In genomic region chr7:109807616-109808485, GRCm38 (mm10) we compare ENCODE assay signal across 18 mouse cellular contexts. TPM values are rescaled to one million over a fixed set of nuclear protein-coding genes. Genes with fewer than 3 reads are reported as not detected.
DNase-seq lines count a peak whose midpoint lies in the region; ATAC-seq lines count a peak whose summit lies in the region.
"Had no signal": no experiment of that assay in that cellular context is flagged by ENCODE, and none has a peak within 500 bp of the region (broad histone marks: within the 10 kb centered on the region; RNA-seq: fewer than 3 reads in every experiment).

No protein-coding gene starts in this region.

- H3K4me1 ChIP-seq in heart, embryonic 13.5 days = peaks cover 34% of the 10 kb centered on the region

- H3K9ac ChIP-seq in heart, embryonic 13.5 days = peak overlapping the region; percentile 47; the same call in 1 of the 2 replicates
- H3K9ac ChIP-seq: neural tube, embryonic 13.5 days had no signal

- H3K4me2 ChIP-seq in heart, embryonic 13.5 days = no peak overlapping the region
- H3K4me2 ChIP-seq: neural tube, embryonic 13.5 days had no signal

- WGBS in heart, embryonic 13.5 days = 63% methylated on average over 8 of the region's 8 CpGs

- ATAC-seq in heart, embryonic 13.5 days (ENCODE audit: extremely low read depth, insufficient number of reproducible peaks, low FRiP score, low TSS enrichment) = no peak
- ATAC-seq: hindbrain, postnatal 0 days; midbrain, embryonic 16.5 days had no signal

- intact Hi-C loops in gastrocnemius, postnatal 14 days (cut with DNase I; ENCODE audit: low total_unique reads) = no loop called here

- no peaks in the 10 kb centered on the region for H3K27me3 ChIP-seq in heart, embryonic 13.5 days (replicated peaks)
- H3K27me3 ChIP-seq: neural tube, embryonic 13.5 days had no signal

- H3K4me3 ChIP-seq in heart, embryonic 13.5 days = no peak overlapping the region
- H3K4me3 ChIP-seq: forebrain, embryonic 10.5 days; neural tube, embryonic 13.5 days had no signal

- peak; percentile 52 to 57 for DNase-seq in heart, adult 18-20 months
- no peak for DNase-seq in heart, adult 8-10 months (ENCODE audit: low spot score)
- DNase-seq in cerebellum, adult 9-11 months = peak; percentile 56
- no peak for DNase-seq in kidney, postnatal 10 days
- DNase-seq in embryo, embryonic 10.5 days (ENCODE audit: low spot score) = no peak
- DNase-seq in natural killer cell, adult 2 months (ENCODE audit: low spot score in 2 of 2) = no peak
- no peak for DNase-seq in gastrocnemius, postnatal 14 days
- DNase-seq: gastrocnemius, postnatal 25 days; layer of hippocampus, adult 9-11 months; lung, adult 18-20 months had no signal

- H3K9me3 ChIP-seq in heart, embryonic 13.5 days = no peaks in the 10 kb centered on the region
- H3K9me3 ChIP-seq: forebrain, embryonic 10.5 days; neural tube, embryonic 13.5 days had no signal

- H3K36me3 ChIP-seq in heart, embryonic 13.5 days = 0 out of 2 replicates have a peak, but pooled peaks cover 3% of the 10 kb centered on the region
- H3K36me3 ChIP-seq: forebrain, embryonic 10.5 days; neural tube, embryonic 13.5 days had no signal

- peak overlapping the region; percentile 77 for H3K27ac ChIP-seq in heart, embryonic 13.5 days (replicated peaks)
- H3K27ac ChIP-seq: forebrain, embryonic 10.5 days; hindbrain, postnatal 0 days; kidney, postnatal 0 days; macrophage; neural tube, embryonic 13.5 days had no signal

RNA-seq across cellular contexts. Expression of gene Nrip3, which starts 26.0 kb away (rescaled TPM):
- total RNA-seq in heart, adult 18-20 months (2021) = under 1 TPM; 0.20 to 0.21 TPM
- under 1 TPM; 0.09 to 0.25 (median 0.19) TPM for total RNA-seq in heart, adult 8-10 months (2022)
- polyA plus RNA-seq in heart, embryonic 13.5 days (2015; fragmentation: Nextera tagmentation; extraction: Ambion mirVana) = 0.33 and 0.46 TPM in 2 replicates
- under 1 TPM in 1 of 2 experiments, not detected in 1; 0.08 TPM for total RNA-seq in gastrocnemius, postnatal 14 days (2021)
- polyA plus RNA-seq: C2C12, macrophage had no signal

RNA-seq across cellular contexts. Expression of gene Tmem9b, which starts 55.2 kb away (rescaled TPM):
- total RNA-seq in heart, adult 18-20 months (2021) = 10 to 100 TPM; 29.2 to 31.1 TPM
- 10 to 100 TPM; 30.1 to 35.1 (median 31.0) TPM for total RNA-seq in heart, adult 8-10 months (2022)
- 53.9 and 56.6 TPM in 2 replicates for polyA plus RNA-seq in heart, embryonic 13.5 days (2015; fragmentation: Nextera tagmentation; extraction: Ambion mirVana)
- 10 to 100 TPM; 25.2 to 26.2 TPM for total RNA-seq in gastrocnemius, postnatal 14 days (2021)

RNA-seq across cellular contexts. Expression of gene Scube2, which starts 57.6 kb away (rescaled TPM):
- 10 to 100 TPM; 24.1 to 32.0 TPM for total RNA-seq in heart, adult 18-20 months (2021)
- total RNA-seq in heart, adult 8-10 months (2022) = 10 to 100 TPM; 24.5 to 32.4 (median 28.6) TPM
- polyA plus RNA-seq in heart, embryonic 13.5 days (2015; fragmentation: Nextera tagmentation; extraction: Ambion mirVana) = 7.6 and 8.6 TPM in 2 replicates
- 1 to 10 TPM; 5.7 to 8.9 TPM for total RNA-seq in gastrocnemius, postnatal 14 days (2021)
- polyA plus RNA-seq: macrophage had no signal

Comparison
In these comparisons a context has a peak if more than half of its experiments do, and no peak if none do; other contexts are left out.
1. DNase-seq: peak in heart, adult 18-20 months (2 of 2) and cerebellum, adult 9-11 months (single experiment); none in heart, adult 8-10 months (single experiment), kidney, postnatal 10 days (single experiment), embryo, embryonic 10.5 days (single experiment), natural killer cell, adult 2 months (0 of 2) and gastrocnemius, postnatal 14 days (single experiment).